Mouse (Mus musculus) T-helper 2 cell (primary cell): ENCODE results near the gene Cyp2d26.

Experiments used
- in situ Hi-C: fragments of 300-600 bp; cut with MboI, MseI; formaldehyde crosslinking; loops from one replicate; pipeline ENCODE4 v1.15.1; 2025; ENCODE audit warnings: high pct_unique_total_duplicates

Cyp2d26 gene

GRCm38 (mm10) chr15:82794277-82794676 is at the start of gene Cyp2d26:
Cyp2d26 (minus strand) TSS chr15:82794294.
- in situ Hi-C loops = loop anchor here (5.0 kb wide), 1 partner anchor 248 kb away; no protein-coding TSS in a partner anchor

GRCm38 (mm10) chr15:82839146-82839545 is 45.1 kb upstream of the Cyp2d26 start:
- in situ Hi-C loops = no loop called here

DNA sequence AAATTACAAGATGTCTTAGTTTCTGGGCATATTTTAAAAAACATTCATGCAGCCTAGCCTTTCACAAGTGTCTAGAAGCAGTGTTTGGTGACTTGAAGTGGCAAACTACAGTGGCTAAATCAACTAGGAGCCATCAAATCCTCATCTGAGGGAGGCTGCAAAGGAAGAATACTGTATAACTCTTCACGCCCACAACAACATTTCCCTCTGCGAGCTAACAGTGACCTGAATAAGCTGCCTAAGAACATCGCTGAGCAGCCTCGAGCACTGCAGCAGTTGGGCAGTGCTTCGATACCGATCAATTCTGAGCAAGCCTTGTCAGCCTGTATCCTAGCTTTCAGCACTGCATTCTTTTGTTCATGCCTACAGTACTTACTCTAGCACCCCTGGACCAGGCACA is 35.8 kb upstream of the Cyp2d26 start:
- in situ Hi-C loops = no loop called here

GRCm38 (mm10) chr15:82825866-82826265 is 31.8 kb upstream of the Cyp2d26 start:
- in situ Hi-C loops = no loop called here

- in situ Hi-C loops = no loop called here
Measured at GRCm38 (mm10) chr15:82822347-82822746, 28.3 kb upstream of the Cyp2d26 start.

GRCm38 (mm10) chr15:82821657-82822056 is 27.6 kb upstream of the Cyp2d26 start:
- in situ Hi-C loops = no loop called here

- in situ Hi-C loops = no loop called here
Measured at GRCm38 (mm10) chr15:82815296-82815695, 21.2 kb upstream of the Cyp2d26 start.

DNA sequence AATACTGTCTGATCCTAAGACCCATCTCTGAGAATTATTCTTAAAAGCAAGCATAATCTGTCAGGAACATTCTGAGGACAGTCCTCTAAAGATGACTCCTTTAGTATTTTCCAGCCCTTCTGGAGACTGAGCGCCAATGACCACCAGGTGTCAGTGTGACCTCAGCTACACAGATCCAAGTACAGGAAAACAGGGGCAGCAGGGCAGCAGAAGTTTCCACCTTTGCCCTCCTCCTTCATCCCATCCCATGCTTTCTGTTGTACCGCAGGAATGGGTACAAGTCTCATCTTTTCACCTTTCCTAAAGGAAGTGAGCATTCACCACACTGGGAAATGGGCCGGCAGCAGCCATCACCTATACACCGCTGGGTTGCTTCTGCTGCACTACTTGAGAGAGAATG is 20.7 kb upstream of the Cyp2d26 start:
- in situ Hi-C loops = no loop called here

DNA sequence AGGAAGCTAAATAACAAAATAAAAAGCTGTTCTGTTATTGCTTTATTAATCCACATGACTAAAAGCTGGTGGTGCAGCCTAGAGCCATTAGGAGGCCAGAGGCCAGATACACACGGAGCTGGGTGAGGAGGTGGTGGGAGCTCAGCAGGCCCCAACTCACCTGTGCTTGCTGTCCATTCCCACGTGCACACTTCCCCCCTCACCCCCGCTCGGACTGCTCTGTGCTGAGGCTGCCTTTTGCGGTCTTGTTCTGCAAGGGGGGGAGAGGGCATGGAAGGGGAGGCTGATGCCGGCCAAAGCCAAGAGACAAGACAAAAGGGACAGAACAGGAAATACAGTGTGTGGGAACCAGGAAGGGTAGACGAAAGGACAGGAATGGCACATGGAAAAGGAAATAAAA is 20.2 kb upstream of the Cyp2d26 start:
- in situ Hi-C loops = no loop called here

DNA sequence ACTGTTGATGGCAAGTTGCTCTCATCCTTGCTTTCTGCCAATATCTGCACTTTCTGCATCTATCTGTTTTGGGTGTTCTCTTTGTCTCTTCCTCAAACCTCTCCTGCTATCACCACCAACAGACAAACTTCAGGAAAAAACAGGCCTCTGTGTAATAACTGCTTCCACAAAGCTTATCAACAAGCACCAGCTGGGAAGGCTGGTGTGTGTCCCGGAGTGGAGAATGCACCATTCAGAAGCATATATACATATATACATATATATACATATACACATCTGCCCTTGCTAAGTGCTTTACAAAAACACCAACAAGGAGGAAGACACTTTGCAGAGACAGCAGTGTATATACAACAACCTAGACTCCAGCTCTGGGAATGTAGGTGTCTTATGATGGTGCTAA is 16.5 kb upstream of the Cyp2d26 start:
- in situ Hi-C loops = no loop called here

DNA sequence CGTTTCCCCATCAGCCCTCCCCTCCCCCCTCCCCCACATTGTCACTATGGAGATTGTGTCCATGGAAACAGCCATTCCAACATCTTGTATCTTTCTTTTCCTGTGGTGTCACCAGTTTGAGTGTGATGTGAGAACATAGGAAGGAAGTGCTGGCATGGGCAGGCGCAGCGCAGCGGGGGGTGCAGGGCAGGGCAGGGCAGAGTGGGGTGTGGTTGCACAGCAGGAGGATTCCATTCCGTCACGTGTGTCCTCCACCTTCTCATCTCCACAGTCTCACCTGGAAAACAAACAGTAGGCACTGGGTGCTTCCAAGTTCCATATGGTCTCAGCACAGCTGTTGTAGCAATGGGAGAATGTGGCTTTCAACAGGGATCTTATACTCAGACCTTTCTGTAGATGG is 15.4 kb upstream of the Cyp2d26 start:
- in situ Hi-C loops = loop anchor here (10.0 kb wide), 1 partner anchor 265 kb away; no protein-coding TSS in a partner anchor

DNA sequence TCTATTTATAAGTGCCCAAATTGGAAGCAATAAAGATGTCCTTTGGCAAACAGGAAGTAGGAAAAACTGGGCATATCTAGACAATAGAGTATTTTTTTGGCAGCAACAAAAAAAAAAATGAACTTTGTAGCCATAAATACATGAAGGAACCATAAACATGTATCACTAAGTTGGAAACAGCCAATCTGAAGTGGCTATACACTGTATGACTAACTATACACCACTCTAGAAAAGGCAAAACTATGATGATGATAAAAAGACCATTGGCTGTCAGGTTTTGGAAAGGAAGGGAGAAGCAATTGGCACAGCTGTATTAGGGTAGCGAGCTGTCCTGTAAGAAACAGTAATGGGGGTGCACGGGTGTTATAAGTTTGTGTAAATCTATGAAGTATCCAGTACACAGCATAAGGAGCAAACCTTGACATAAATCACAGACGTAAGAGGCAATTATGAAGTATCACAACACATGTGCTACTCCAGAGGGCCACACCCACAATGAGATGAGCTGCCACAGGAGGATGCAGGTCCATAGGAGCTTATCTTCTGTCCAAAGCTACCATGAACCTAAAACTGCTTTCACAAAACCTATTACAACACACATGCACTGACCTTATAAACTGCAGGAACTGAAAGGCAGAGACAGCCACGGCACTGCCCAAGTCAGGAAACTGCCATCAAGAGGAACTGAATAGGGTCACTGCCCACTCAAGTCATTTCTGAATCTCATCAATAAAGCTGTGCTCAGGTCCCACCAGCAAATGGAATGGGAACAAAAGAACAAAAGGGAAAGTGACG is 13.1 kb upstream of the Cyp2d26 start:
- in situ Hi-C loops = loop anchor here (10.0 kb wide), 1 partner anchor 268 kb away; no protein-coding TSS in a partner anchor

DNA sequence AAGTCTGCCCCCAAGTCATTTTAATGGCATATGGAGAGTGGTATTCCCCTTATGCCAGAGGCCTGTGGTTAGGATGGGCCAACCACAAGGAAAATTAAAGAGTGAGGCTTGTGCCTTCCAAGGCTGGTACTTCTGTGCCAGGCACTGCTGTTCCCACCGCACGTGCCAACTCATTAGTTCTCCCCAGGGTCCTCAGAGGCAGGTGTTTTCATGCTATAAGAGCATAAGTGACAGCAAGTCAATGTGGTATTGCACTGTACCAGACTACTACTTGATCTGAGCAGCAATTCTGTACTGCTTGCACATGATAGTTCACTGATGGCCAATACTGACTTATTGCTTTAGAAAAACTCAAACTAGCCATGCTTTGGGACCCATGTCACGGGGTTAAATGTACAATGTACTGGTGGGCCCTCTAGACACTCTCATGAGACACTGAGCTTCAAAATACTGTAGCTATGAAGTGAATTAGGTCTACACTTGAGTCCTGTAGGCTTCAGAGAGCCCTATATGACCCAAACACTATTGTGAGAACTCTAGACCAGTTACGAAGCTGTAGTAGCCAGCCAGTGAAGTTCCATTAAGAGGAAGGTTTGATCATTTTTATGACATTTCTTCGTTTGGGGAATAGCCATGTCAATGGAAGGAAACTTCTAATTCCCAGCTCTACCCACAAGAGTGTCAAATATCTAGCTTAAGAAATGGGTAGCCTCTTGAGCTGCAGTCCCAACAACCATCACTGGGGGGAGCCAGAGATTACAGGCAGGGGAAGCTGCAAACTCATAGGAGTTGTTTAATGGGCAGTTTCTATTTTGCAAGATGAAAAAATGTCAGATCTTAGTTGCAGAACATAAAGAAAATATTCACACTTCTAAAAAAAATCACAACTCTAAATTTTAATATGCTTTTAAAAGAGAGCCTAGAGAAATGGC is 10.9 kb upstream of the Cyp2d26 start:
- in situ Hi-C loops = loop anchor here (10.0 kb wide), 1 partner anchor 270 kb away; no protein-coding TSS in a partner anchor

DNA sequence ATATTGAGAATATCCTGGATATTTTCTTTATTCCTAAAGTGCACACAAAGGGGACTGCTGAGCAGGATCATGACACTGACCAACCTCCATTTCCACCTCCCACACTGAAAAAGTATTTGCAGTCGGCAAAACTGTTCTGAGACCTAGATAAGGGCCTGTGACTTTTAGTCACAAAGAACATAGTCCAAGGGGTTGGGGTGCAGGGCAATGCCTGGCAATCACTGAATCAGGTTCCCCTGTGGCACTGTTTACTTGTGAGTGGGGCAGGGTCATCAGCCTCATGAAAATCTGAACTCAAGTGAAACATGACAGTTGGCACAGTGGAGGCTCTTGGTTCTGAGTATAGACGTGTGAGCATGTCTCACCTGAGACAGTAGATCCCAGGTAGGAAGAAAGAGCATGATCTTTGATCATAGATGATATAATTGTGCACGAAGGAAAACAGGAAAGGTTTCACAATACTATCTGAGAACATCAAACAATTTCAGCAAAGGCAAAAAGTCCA is 1.9 kb upstream of the Cyp2d26 start:
- in situ Hi-C loops = no loop called here

- in situ Hi-C loops = loop anchor here (5.0 kb wide), 1 partner anchor 248 kb away; no protein-coding TSS in a partner anchor
Measured at GRCm38 (mm10) chr15:82793868-82794267, 226 bp downstream of the Cyp2d26 start.

DNA sequence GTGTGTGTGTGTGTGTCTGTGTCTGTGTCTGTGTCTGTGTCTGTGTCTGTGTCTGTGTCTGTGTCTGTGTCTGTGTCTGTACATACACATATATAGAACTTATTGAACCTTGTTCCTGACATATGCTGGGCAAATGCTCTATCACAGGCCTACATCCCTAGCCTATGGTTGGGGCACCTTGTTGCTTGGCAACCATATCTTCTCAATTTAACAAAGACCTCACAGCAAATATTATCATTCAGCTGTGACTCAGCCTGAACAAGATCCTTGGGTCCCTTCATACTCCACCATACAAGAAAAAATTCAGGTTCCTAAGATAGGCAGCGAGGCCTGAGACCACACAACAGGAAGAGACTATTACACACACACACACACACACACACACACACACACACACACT is 640 bp downstream of the Cyp2d26 start:
- in situ Hi-C loops = loop anchor here (5.0 kb wide), 1 partner anchor 249 kb away; no protein-coding TSS in a partner anchor

DNA sequence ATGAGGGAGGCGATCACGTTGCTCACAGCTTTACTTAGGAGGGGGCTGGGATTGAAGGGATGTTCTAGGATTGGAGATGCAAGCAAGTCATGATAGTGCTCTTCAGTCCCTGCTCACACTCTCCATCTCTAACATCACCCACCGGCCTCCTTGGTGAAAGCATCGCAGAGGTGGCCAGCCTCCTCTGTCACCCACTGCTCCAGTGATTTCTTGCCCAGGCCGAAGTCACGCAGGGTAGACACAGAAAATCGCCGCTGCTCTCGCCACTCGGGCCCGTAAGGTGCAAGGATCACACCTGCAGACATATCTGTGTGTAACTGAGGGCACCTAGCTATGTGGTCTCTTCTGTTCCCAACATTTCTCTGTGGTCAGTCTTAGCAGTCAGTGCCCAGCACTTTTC is 1.5 kb downstream of the Cyp2d26 start:
- in situ Hi-C loops = loop anchor here (5.0 kb wide), 1 partner anchor 250 kb away; no protein-coding TSS in a partner anchor

- in situ Hi-C loops = no loop called here
Measured at GRCm38 (mm10) chr15:82784581-82784980, 9.5 kb downstream of the Cyp2d26 start.

DNA sequence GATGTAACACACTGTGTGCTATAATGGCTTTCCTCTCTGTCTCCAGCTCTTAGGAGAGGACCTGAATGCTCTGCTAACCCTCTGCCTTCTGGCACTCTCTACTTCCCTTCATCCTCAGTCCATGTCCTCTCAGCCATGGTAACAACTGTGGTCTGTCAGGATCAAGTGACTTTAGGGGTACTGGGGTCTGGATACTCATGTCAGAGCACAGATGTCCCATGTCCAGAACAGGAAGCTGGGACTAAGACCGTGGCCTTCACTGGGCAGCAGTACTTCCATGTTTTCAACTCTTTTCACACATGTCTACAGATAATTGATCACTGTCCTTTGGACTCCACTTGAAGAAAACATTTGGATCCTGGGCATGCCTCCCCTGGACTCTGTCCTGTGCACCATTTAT is 10.3 kb downstream of the Cyp2d26 start:
- in situ Hi-C loops = no loop called here

GRCm38 (mm10) chr15:82777856-82778255 is 16.2 kb downstream of the Cyp2d26 start:
- in situ Hi-C loops = loop anchor here (5.0 to 10.0 kb wide), 2 partner anchors 493 to 681 kb away; no protein-coding TSS in a partner anchor

GRCm38 (mm10) chr15:82765943-82766342 is 28.2 kb downstream of the Cyp2d26 start:
- in situ Hi-C loops = no loop called here

GRCm38 (mm10) chr15:82764881-82765280 is 29.2 kb downstream of the Cyp2d26 start:
- in situ Hi-C loops = no loop called here
